Mouse (Mus musculus) heart, postnatal 0 days (tissue): ENCODE results near the gene Nfib. TPM values are rescaled to one million over a fixed set of nuclear protein-coding genes. Genes with fewer than 3 reads are reported as not detected.

ENCODE experiments used
- ATAC-seq: fragments of 200-750 bp; cut with Nextera tagmentation; 2 replicates; pipeline ENCODE4 v1.8.0; 2017; ENCODE audit warnings: low read depth, moderate number of reproducible peaks, moderate library complexity; ENCODE audit not compliant: insufficient read depth
- DNase-seq: peaks from one replicate; pipeline ENCODE4 v3.0.0-alpha.2; 2016; ENCODE audit warnings: low spot score
- H3K27ac ChIP-seq: fragments of 300-500 bp; sonication (generic); 2 replicates; pipeline ENCODE4 v1.5.1; 2014; ENCODE audit warnings: low read depth, mild to moderate bottlenecking
- H3K27me3 ChIP-seq: fragments of 300-500 bp; sonication (generic); 2 replicates; pipeline ENCODE4 v1.6.1; 2014; ENCODE audit warnings: low read length, mixed read lengths; ENCODE audit not compliant: control insufficient read depth, insufficient read depth
- H3K36me3 ChIP-seq: fragments of 300-500 bp; sonication (generic); replicated peaks from 2 replicates; pipeline ENCODE4 v1.6.1; 2014; ENCODE audit warnings: low read length, mixed read lengths; ENCODE audit not compliant: control insufficient read depth, insufficient read depth
- H3K4me1 ChIP-seq: fragments of 300-500 bp; sonication (generic); 2 replicates; pipeline ENCODE4 v1.6.1; 2014; ENCODE audit warnings: antibody characterized with exemption; ENCODE audit not compliant: control insufficient read depth, insufficient read depth
- H3K4me2 ChIP-seq: fragments of 300-500 bp; sonication (generic); 2 replicates; pipeline ENCODE4 v1.6.1; 2014; ENCODE audit warnings: low read depth, mild to moderate bottlenecking, low read length, moderate library complexity
- H3K4me3 ChIP-seq: fragments of 300-500 bp; sonication (generic); 2 replicates; pipeline ENCODE4 v1.5.1; 2014; ENCODE audit warnings: low read depth, low read length
- H3K9ac ChIP-seq: fragments of 300-500 bp; sonication (generic); replicated peaks from 2 replicates; pipeline ENCODE4 v1.6.1; 2014; ENCODE audit warnings: low read depth, low read length, mixed read lengths
- H3K9me3 ChIP-seq: fragments of 300-500 bp; sonication (generic); replicated peaks from 2 replicates; pipeline ENCODE4 v1.6.1; 2016; ENCODE audit warnings: low read length; ENCODE audit not compliant: control insufficient read depth
- CTCF ChIP-seq: IDR thresholded peaks from 2 replicates; pipeline ENCODE4 v1.5.1; 2016; ENCODE audit warnings: antibody characterized with exemption, control low read depth, low read depth
- EP300 ChIP-seq: IDR thresholded peaks from 2 replicates; pipeline ENCODE4 v1.6.1; 2016; ENCODE audit warnings: antibody characterized with exemption, low read depth
- WGBS: fragments of 180-500 bp; shearing (Covaris S2); extraction: QIAGEN DNeasy Blood & Tissue Kit; methylation state at CpG from one replicate; pipeline ENCODE4 v1.1.7; 2014; 5-methylcytosine and 5-hydroxymethylcytosine counted together
- polyA plus RNA-seq: library from polyadenylated mRNA; unstranded; fragments of >200 nt; fragmentation: Nextera tagmentation; extraction: Ambion mirVana; gene quantifications from 2 replicates; pipeline ENCODE4 v1.2.1, GENCODE M21; 2015
- total RNA-seq: library from RNA; depleted of rRNA; stranded (reverse); fragments of >200 nt; gene quantifications from 2 replicates; pipeline ENCODE4 v1.2.3, GENCODE M21; 2014; ENCODE audit warnings: low replicate concordance

Gene Nfib
- total and polyA plus RNA-seq, 2 experiments from 2014 or later = 44.0 to 82.0 TPM

GRCm38 (mm10) chr4:82530875-82531353, 174.6 kb downstream of the Nfib start:
- Histone ChIP-seq H3K4me1 (peaks cover 54% of the 10 kb centered on the region), H3K4me3 (no peak overlapping the region)
- TF ChIP-seq CTCF (no peak), EP300 (peak; percentile 54; the same call in 1 of the 2 replicates)

GRCm38 (mm10) chr4:82528978-82529377, 176.6 kb downstream of the Nfib start:
- no peak for TF ChIP-seq EP300
- Histone ChIP-seq H3K4me2 (no peak overlapping the region), H3K27me3 (no peaks in the 10 kb centered on the region), H3K4me1 (peaks cover 35% of the 10 kb centered on the region), H3K27ac (no peak overlapping the region), H3K9me3 (no peaks in the 10 kb centered on the region), H3K4me3 (no peak overlapping the region), H3K36me3 (no peaks in the 10 kb centered on the region), H3K9ac (no peak overlapping the region)
- WGBS = 81% methylated on average over 2 of the region's 2 CpGs
- ATAC-seq = no peak
- no peak for DNase-seq

More at GRCm38 (mm10) chr4:82530875-82531353, 174.6 kb downstream of the Nfib start:
- 63% methylated on average over 3 of the region's 3 CpGs for WGBS
- peak overlapping the region; percentile 83 for H3K27ac ChIP-seq
- DNase-seq (peak; percentile 78), ATAC-seq (peak; percentile 57)
- H3K9ac ChIP-seq = no peak overlapping the region
- H3K4me2 ChIP-seq = no peak overlapping the region
- H3K9me3 ChIP-seq = no peaks in the 10 kb centered on the region
- H3K27me3 ChIP-seq = no peaks in the 10 kb centered on the region
- H3K36me3 ChIP-seq = no peaks in the 10 kb centered on the region

GRCm38 (mm10) chr4:82519935-82520334, 185.6 kb downstream of the Nfib start:
- Histone ChIP-seq H3K27ac (no peak overlapping the region), H3K4me3 (no peak overlapping the region), H3K9ac (no peak overlapping the region), H3K36me3 (no peaks in the 10 kb centered on the region), H3K27me3 (no peaks in the 10 kb centered on the region), H3K4me1 (no peaks in the 10 kb centered on the region), H3K4me2 (no peak overlapping the region), H3K9me3 (no peaks in the 10 kb centered on the region)
- WGBS = 92% methylated on average over 4 of the region's 4 CpGs
- ATAC-seq (no peak), DNase-seq (no peak)
- no peak for TF ChIP-seq CTCF
- TF ChIP-seq EP300 = no peak

- no peak for TF ChIP-seq EP300
- TF ChIP-seq CTCF = no peak
- DNase-seq (no peak), ATAC-seq (no peak)
- Histone ChIP-seq H3K27me3 (no peaks in the 10 kb centered on the region), H3K27ac (no peak overlapping the region), H3K4me2 (no peak overlapping the region), H3K4me3 (no peak overlapping the region), H3K9me3 (no peaks in the 10 kb centered on the region), H3K9ac (no peak overlapping the region), H3K4me1 (no peaks in the 10 kb centered on the region; the same call in 1 of the 2 replicates), H3K36me3 (no peaks in the 10 kb centered on the region)
- 90% methylated on average over 1 of the region's 1 CpGs for WGBS
Observed at GRCm38 (mm10) chr4:82518132-82518531, 187.4 kb downstream of the Nfib start.

GRCm38 (mm10) chr4:82517311-82517710, 188.2 kb downstream of the Nfib start:
- Histone ChIP-seq H3K4me3 (no peak overlapping the region), H3K27ac (peak overlapping the region; percentile 36; the same call in 1 of the 2 replicates), H3K4me2 (peak overlapping the region; percentile 14; the same call in 1 of the 2 replicates), H3K36me3 (no peaks in the 10 kb centered on the region), H3K27me3 (no peaks in the 10 kb centered on the region), H3K9ac (no peak overlapping the region), H3K9me3 (no peaks in the 10 kb centered on the region), H3K4me1 (no peaks in the 10 kb centered on the region; the same call in 1 of the 2 replicates)
- ATAC-seq (no peak), DNase-seq (peak; percentile 30)
- TF ChIP-seq CTCF (no peak), EP300 (no peak)
- 39% methylated on average over 7 of the region's 7 CpGs for WGBS

GRCm38 (mm10) chr4:82516211-82516795, 189.2 kb downstream of the Nfib start:
- Histone ChIP-seq H3K4me3 (no peak overlapping the region), H3K27ac (no peak overlapping the region), H3K9me3 (no peaks in the 10 kb centered on the region), H3K4me2 (no peak overlapping the region), H3K27me3 (no peaks in the 10 kb centered on the region), H3K9ac (no peak overlapping the region), H3K36me3 (no peaks in the 10 kb centered on the region), H3K4me1 (no peaks in the 10 kb centered on the region; the same call in 1 of the 2 replicates)
- TF ChIP-seq CTCF = no peak
- no peak for TF ChIP-seq EP300
- ATAC-seq (no peak), DNase-seq (no peak)
- 69% methylated on average over 6 of the region's 6 CpGs for WGBS
